Mouse (Mus musculus): ENCODE results near the gene Mylk3. TPM values are rescaled to one million over a fixed set of nuclear protein-coding genes. Genes with fewer than 3 reads are reported as not detected.

Gene Mylk3
- 57.2 and 68.2 TPM in 2 replicates for polyA plus RNA-seq (2015; fragmentation: Nextera tagmentation; extraction: Ambion mirVana)

DNA sequence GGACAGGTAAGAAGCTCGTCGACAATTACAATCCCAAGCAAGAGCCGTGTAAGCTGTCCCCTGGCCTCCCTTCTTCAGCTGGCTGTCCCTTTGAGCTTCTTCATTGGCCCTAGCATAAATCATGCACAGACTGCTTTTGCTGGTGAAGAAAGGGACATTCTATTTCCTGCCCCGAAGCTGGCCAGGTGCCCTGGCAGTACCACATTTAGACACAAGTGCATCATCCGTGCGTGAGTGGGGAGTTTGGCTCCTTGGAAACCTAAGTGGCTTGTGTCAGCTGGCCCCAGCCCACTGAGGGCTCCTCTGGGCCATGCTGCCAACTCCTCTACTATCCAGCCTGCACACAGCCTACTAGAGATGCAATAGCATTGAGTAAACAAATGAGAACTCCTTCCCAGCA, at the start of gene Mylk3:
TSS of gene Mylk3 (minus strand) at position 141 of the 400 bp plus-strand sequence.
- no peak within 1 kb of the TSS for H3K9ac ChIP-seq
- H3K36me3 ChIP-seq (replicated peaks): no peaks in the 10 kb centered on the region
- no peak within 1 kb of the TSS for H3K4me2 ChIP-seq
- peaks cover 33% of the 10 kb centered on the region for H3K4me1 ChIP-seq (replicated peaks)
- WGBS (ENCODE audit: insufficient replicate concordance): 70% methylated on average over 6 of the region's 6 CpGs
- H3K4me3 ChIP-seq (replicated peaks): no peak within 1 kb of the TSS
- no peak for ATAC-seq (ENCODE audit: insufficient read depth)
- H3K27ac ChIP-seq (replicated peaks): no peak within 1 kb of the TSS
- H3K27me3 ChIP-seq: no peaks in the 10 kb centered on the region
- H3K9me3 ChIP-seq (replicated peaks): no peaks in the 10 kb centered on the region

DNA sequence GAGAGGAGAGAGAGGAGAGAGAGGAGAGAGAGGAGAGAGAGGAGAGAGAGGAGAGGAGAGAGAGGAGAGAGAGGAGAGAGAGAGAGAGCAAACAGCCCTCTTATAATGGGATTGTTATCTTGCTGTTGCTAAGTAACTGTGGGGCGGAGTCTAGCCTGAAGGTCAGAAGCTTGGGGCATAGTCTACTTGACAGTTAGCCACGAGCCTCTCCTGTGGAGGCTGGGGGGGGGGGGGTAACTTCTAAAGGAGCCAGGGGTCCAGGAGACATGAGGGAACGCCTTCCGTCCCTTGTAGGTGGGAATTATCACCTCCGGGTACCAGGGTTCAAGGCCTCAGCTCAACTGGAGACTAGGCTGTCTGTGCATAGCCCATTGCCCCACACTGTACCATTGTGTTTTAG, 49.6 kb upstream of the Mylk3 start:
- Histone ChIP-seq H3K4me3 (replicated peaks) (no peak overlapping the region), H3K4me2 (no peak overlapping the region), H3K4me1 (replicated peaks) (peaks cover 33% of the 10 kb centered on the region), H3K9ac (no peak overlapping the region), H3K9me3 (replicated peaks) (no peaks in the 10 kb centered on the region), H3K36me3 (replicated peaks) (no peaks in the 10 kb centered on the region), H3K27ac (replicated peaks) (no peak overlapping the region), H3K27me3 (no peaks in the 10 kb centered on the region)
- 56% methylated on average over 5 of the region's 5 CpGs for WGBS (ENCODE audit: insufficient replicate concordance)
- ATAC-seq (ENCODE audit: insufficient read depth): no peak

GRCm38 (mm10) chr8:85434817-85435216, 48.7 kb upstream of the Mylk3 start:
- no peaks in the 10 kb centered on the region for H3K36me3 ChIP-seq (replicated peaks)
- WGBS (ENCODE audit: insufficient replicate concordance): 81% methylated on average over 12 of the region's 12 CpGs
- peaks cover 40% of the 10 kb centered on the region for H3K4me1 ChIP-seq (replicated peaks)
- no peak overlapping the region for H3K9ac ChIP-seq
- H3K4me3 ChIP-seq (replicated peaks): no peak overlapping the region
- no peak overlapping the region for H3K27ac ChIP-seq (replicated peaks)
- no peak for ATAC-seq (ENCODE audit: insufficient read depth)
- no peaks in the 10 kb centered on the region for H3K27me3 ChIP-seq
- H3K4me2 ChIP-seq: no peak overlapping the region
- H3K9me3 ChIP-seq (replicated peaks): no peaks in the 10 kb centered on the region

DNA sequence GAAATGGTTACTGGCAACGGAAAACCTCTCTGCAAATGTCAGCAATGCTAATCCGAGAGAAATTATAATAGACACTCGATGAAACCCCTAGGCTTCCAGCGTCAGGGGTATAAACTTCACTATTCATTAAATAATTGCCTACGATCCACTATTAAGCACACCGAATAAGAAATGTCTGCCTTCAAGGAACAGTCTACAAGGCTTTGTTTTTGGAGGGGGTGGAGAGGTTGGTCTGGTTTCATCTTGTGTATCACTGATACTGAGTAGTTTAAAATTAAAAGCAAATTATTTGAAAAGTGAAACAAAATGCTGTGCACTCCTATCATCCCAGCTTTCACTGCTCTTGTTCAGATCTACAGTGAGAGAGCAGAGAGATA, 46.9 kb upstream of the Mylk3 start:
- peaks cover 50% of the 10 kb centered on the region for H3K4me1 ChIP-seq (replicated peaks)
- peak; percentile 25 for ATAC-seq (ENCODE audit: insufficient read depth)
- no peaks in the 10 kb centered on the region for H3K27me3 ChIP-seq
- peak overlapping the region; percentile 94 for H3K4me3 ChIP-seq (replicated peaks)
- H3K4me2 ChIP-seq: peak overlapping the region; percentile 79
- 2% methylated on average over 6 of the region's 6 CpGs for WGBS (ENCODE audit: insufficient replicate concordance)
- no peaks in the 10 kb centered on the region for H3K9me3 ChIP-seq (replicated peaks)
- no peaks in the 10 kb centered on the region for H3K36me3 ChIP-seq (replicated peaks)
- H3K27ac ChIP-seq (replicated peaks): peak overlapping the region; percentile 96; the same call in 1 of the 2 replicates
- H3K9ac ChIP-seq: peak overlapping the region; percentile 49

GRCm38 (mm10) chr8:85432168-85433016, 46.2 kb upstream of the Mylk3 start, which contains the start of gene 4921524J17Rik:
Gene 4921524J17Rik, minus strand, starts transcription at chr8:85432833.
- Histone ChIP-seq H3K9me3 (replicated peaks) (no peaks in the 10 kb centered on the region), H3K36me3 (replicated peaks) (no peaks in the 10 kb centered on the region), H3K4me3 (replicated peaks) (peak within 1 kb of the TSS; percentile 94), H3K27ac (replicated peaks) (peak within 1 kb of the TSS; percentile 96), H3K4me2 (peak within 1 kb of the TSS; percentile 79), H3K4me1 (replicated peaks) (peaks cover 56% of the 10 kb centered on the region), H3K9ac (peak within 1 kb of the TSS; percentile 84), H3K27me3 (no peaks in the 10 kb centered on the region)
- under 1% methylated on average over 85 of the region's 85 CpGs for WGBS (ENCODE audit: insufficient replicate concordance)
- peak; percentile 100 for ATAC-seq (ENCODE audit: insufficient read depth)

GRCm38 (mm10) chr8:85431281-85432167, 45.4 kb upstream of the Mylk3 start:
- Histone ChIP-seq H3K27ac (replicated peaks) (peak overlapping the region; percentile 96; the same call in 1 of the 2 replicates), H3K9me3 (replicated peaks) (no peaks in the 10 kb centered on the region)
- WGBS (ENCODE audit: insufficient replicate concordance): 17% methylated on average over 10 of the region's 10 CpGs

DNA sequence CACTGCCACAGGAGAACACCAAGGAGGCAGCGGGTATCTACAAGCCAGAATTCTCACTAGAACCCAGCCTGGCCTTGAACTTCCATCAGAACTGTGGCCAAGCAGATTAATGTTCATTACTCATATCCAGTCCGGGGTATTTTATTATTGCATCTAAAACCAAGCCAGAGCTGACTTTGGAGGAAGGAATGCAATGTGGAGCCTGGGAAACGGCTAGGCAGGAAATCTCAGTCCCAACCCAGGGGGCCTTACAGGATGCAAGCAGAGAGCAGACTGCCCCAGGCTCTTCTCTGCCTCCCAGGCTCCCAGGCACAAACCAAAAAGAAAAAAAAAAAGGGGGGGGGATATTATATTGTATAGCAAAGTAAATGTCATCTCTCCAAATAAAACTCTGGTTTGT, 44.7 kb upstream of the Mylk3 start:
- Histone ChIP-seq H3K4me3 (replicated peaks) (peak overlapping the region; percentile 94), H3K27me3 (no peaks in the 10 kb centered on the region), H3K4me1 (replicated peaks) (peaks cover 68% of the 10 kb centered on the region), H3K9ac (no peak overlapping the region), H3K27ac (replicated peaks) (0 out of 2 replicates have a peak overlapping the region, but pooled peaks have one; percentile 24), H3K9me3 (replicated peaks) (no peaks in the 10 kb centered on the region), H3K4me2 (peak overlapping the region; percentile 79), H3K36me3 (replicated peaks) (no peaks in the 10 kb centered on the region; the same call in 1 of the 2 replicates)
- 31% methylated on average over 3 of the region's 3 CpGs for WGBS (ENCODE audit: insufficient replicate concordance)
- no peak for ATAC-seq (ENCODE audit: insufficient read depth)

More at GRCm38 (mm10) chr8:85431281-85432167, 45.4 kb upstream of the Mylk3 start:
- H3K27me3 ChIP-seq: no peaks in the 10 kb centered on the region
- H3K9ac ChIP-seq: peak overlapping the region; percentile 84
- peaks cover 63% of the 10 kb centered on the region for H3K4me1 ChIP-seq (replicated peaks)
- no peaks in the 10 kb centered on the region for H3K36me3 ChIP-seq (replicated peaks)
- H3K4me3 ChIP-seq (replicated peaks): peak overlapping the region; percentile 94
- ATAC-seq (ENCODE audit: insufficient read depth): no peak
- H3K4me2 ChIP-seq: peak overlapping the region; percentile 79

GRCm38 (mm10) chr8:85429219-85429618, 43.1 kb upstream of the Mylk3 start:
- H3K27ac ChIP-seq (replicated peaks): peak overlapping the region; percentile 53
- ATAC-seq (ENCODE audit: insufficient read depth): no peak
- no peaks in the 10 kb centered on the region; the same call in 1 of the 2 replicates for H3K36me3 ChIP-seq (replicated peaks)
- no peaks in the 10 kb centered on the region for H3K27me3 ChIP-seq
- H3K4me2 ChIP-seq: peak overlapping the region; percentile 15; the same call in 1 of the 2 replicates
- H3K4me3 ChIP-seq (replicated peaks): no peak overlapping the region
- H3K4me1 ChIP-seq (replicated peaks): peaks cover 67% of the 10 kb centered on the region
- H3K9ac ChIP-seq: no peak overlapping the region
- 10% methylated on average over 4 of the region's 4 CpGs for WGBS (ENCODE audit: insufficient replicate concordance)
- no peaks in the 10 kb centered on the region for H3K9me3 ChIP-seq (replicated peaks)

DNA sequence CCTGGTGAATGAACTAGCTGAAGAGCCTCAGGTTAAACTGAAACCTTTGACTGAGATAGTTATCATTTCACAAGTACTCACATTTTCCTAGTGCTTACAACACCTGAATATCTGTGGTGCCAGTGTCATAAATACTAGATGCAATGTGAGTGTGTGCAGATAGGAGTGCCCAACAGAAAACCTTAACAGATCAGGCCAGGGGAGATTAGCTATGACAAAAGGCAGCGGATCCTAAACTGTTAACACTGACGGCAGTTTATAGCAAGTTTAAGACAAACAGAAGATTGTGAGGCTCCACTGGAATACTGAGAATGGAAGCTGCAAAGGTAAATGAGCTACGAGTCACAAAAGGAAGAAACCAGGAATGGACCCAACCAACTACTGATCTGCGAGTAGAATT, 40.9 kb upstream of the Mylk3 start:
- no peak overlapping the region for H3K27ac ChIP-seq (replicated peaks)
- H3K9me3 ChIP-seq (replicated peaks): no peaks in the 10 kb centered on the region
- H3K9ac ChIP-seq: no peak overlapping the region
- H3K4me1 ChIP-seq (replicated peaks): peaks cover 64% of the 10 kb centered on the region
- 27% methylated on average over 4 of the region's 4 CpGs for WGBS (ENCODE audit: insufficient replicate concordance)
- no peaks in the 10 kb centered on the region for H3K27me3 ChIP-seq
- H3K4me2 ChIP-seq: no peak overlapping the region
- no peak overlapping the region for H3K4me3 ChIP-seq (replicated peaks)
- no peak for ATAC-seq (ENCODE audit: insufficient read depth)
- H3K36me3 ChIP-seq (replicated peaks): no peaks in the 10 kb centered on the region; the same call in 1 of the 2 replicates

DNA sequence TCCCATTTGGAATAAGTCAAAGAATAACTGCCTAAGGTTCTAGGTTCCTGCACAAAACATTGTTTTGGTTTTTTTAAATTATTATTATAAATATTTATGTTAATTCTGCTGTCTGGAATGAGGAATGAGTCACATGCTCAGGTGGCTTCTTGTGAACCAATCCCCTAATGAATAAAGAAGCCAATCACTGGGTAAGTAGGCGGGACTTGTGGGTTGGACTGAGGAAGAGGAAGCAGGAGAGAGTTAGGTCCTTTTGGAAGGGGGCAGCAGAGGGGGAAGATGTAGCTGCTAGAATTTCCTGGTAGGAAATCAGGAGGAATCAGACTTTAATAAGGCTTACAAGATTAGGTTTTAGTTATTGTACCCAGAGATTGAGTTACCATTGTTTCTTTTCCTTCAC, 35.2 kb upstream of the Mylk3 start:
- Histone ChIP-seq H3K27ac (replicated peaks) (no peak overlapping the region), H3K4me2 (no peak overlapping the region), H3K9me3 (replicated peaks) (no peaks in the 10 kb centered on the region), H3K27me3 (no peaks in the 10 kb centered on the region), H3K4me3 (replicated peaks) (no peak overlapping the region), H3K9ac (no peak overlapping the region), H3K4me1 (replicated peaks) (peaks cover 27% of the 10 kb centered on the region), H3K36me3 (replicated peaks) (peaks cover 2% of the 10 kb centered on the region)
- no peak for ATAC-seq (ENCODE audit: insufficient read depth)
- 71% methylated on average over 1 of the region's 1 CpGs for WGBS (ENCODE audit: insufficient replicate concordance)

GRCm38 (mm10) chr8:85408526-85408925, 22.4 kb upstream of the Mylk3 start:
- Histone ChIP-seq H3K4me3 (replicated peaks) (no peak overlapping the region), H3K4me1 (replicated peaks) (peaks cover 11% of the 10 kb centered on the region; the same call in 1 of the 2 replicates), H3K27me3 (no peaks in the 10 kb centered on the region), H3K36me3 (replicated peaks) (peaks cover 11% of the 10 kb centered on the region; the same call in 1 of the 2 replicates), H3K9me3 (replicated peaks) (no peaks in the 10 kb centered on the region), H3K27ac (replicated peaks) (no peak overlapping the region), H3K4me2 (no peak overlapping the region), H3K9ac (no peak overlapping the region)
- WGBS (ENCODE audit: insufficient replicate concordance): 54% methylated on average over 3 of the region's 3 CpGs
- no peak for ATAC-seq (ENCODE audit: insufficient read depth)
